Mouse (Mus musculus) G1E-ER4 (cell line): ENCODE measurements around the gene Nwd2. TPM values are rescaled to one million over a fixed set of nuclear protein-coding genes. Genes with fewer than 3 reads are reported as not detected.

Experiments
- GATA1 ChIP-seq: IDR thresholded peaks from one replicate; pipeline ENCODE4 v1.8.0; 2012; ENCODE audit warnings: low read length, inconsistent platforms
- polyA plus RNA-seq: library from polyadenylated mRNA; stranded (reverse); fragments of >175 nt; gene quantifications from 2 replicates; pipeline ENCODE4 v1.2.3, GENCODE M21; 2012

The Nwd2 gene
- polyA plus RNA-seq, 1 experiment, result not detected

GRCm38 (mm10) chr5:63834435-63834834 is 185.5 kb downstream of the Nwd2 start:
- no peak for TF ChIP-seq GATA1

- TF ChIP-seq GATA1, result no peak
These were observed 188.2 kb downstream of the Nwd2 start for GRCm38 (mm10) chr5:63837115-63837514.

- TF ChIP-seq GATA1, result no peak
These were observed 188.9 kb downstream of the Nwd2 start for GRCm38 (mm10) chr5:63837851-63838250.

GRCm38 (mm10) chr5:63839801-63840416 is 191.0 kb downstream of the Nwd2 start:
- no peak for TF ChIP-seq GATA1

- TF ChIP-seq GATA1, result no peak
These were observed 198.2 kb downstream of the Nwd2 start for GRCm38 (mm10) chr5:63847080-63847479.

- TF ChIP-seq GATA1, result no peak
These were observed 198.8 kb downstream of the Nwd2 start for GRCm38 (mm10) chr5:63847541-63848226.

- no peak for TF ChIP-seq GATA1
These were observed 210.0 kb downstream of the Nwd2 start for GRCm38 (mm10) chr5:63858901-63859300.

Other genes with a start within 250 kb of the Nwd2 start
- gene 0610040J01Rik, start 163.3 kb downstream of the Nwd2 start, polyA plus RNA-seq, result not detected in 2 replicates